Mouse (Mus musculus) testis, adult 2 months (tissue): ENCODE data around the gene Slc1a2. TPM values are rescaled to one million over a fixed set of nuclear protein-coding genes. Genes with fewer than 3 reads are reported as not detected.

Experiments
- H3K27ac ChIP-seq: fragments of 200-500 bp; 2 replicates; pipeline ENCODE4 v1.5.1; 2012; ENCODE audit warnings: low read depth, low read length; ENCODE audit not compliant: control insufficient read depth, insufficient read depth
- H3K27me3 ChIP-seq: fragments of 200-500 bp; 2 replicates; pipeline ENCODE4 v1.6.1; 2012; ENCODE audit warnings: mild to moderate bottlenecking, low read length, moderate library complexity; ENCODE audit not compliant: control insufficient read depth, insufficient read depth
- H3K36me3 ChIP-seq: fragments of 200-500 bp; 2 replicates; pipeline ENCODE4 v1.6.1; 2012; ENCODE audit warnings: mild to moderate bottlenecking, low read length; ENCODE audit not compliant: control insufficient read depth, insufficient read depth
- H3K4me1 ChIP-seq: fragments of 200-500 bp; 2 replicates; pipeline ENCODE4 v1.6.1; 2012; ENCODE audit warnings: low read length; ENCODE audit not compliant: control insufficient read depth, insufficient read depth
- H3K4me3 ChIP-seq: fragments of 200-500 bp; 2 replicates; pipeline ENCODE4 v1.5.1; 2012; ENCODE audit warnings: low read depth, mild to moderate bottlenecking, low read length, moderate library complexity, mixed read lengths; ENCODE audit not compliant: control insufficient read depth
- CTCF ChIP-seq: fragments of 200-500 bp; IDR thresholded peaks from 2 replicates; pipeline ENCODE4 v1.5.1; 2012; ENCODE audit warnings: low read depth, mild to moderate bottlenecking, inconsistent platforms, low read length, moderate library complexity; ENCODE audit not compliant: control insufficient read depth, insufficient read depth, insufficient replicate concordance
- POLR2A ChIP-seq: fragments of 200-500 bp; IDR thresholded peaks from 2 replicates; pipeline ENCODE4 v1.6.1; 2012; ENCODE audit warnings: low read depth, mild to moderate bottlenecking, inconsistent platforms, low read length, moderate library complexity; ENCODE audit not compliant: control insufficient read depth
- polyA plus RNA-seq: library from polyadenylated mRNA; depleted of rRNA; stranded (reverse); fragments of >200 nt; gene quantifications from 2 replicates; pipeline ENCODE4 v1.2.3, GENCODE M21; 2012; rRNA removed

Slc1a2 gene
- polyA plus RNA-seq, 1 experiment, result 22.5 TPM

GRCm38 (mm10) chr2:102838179-102838578 lies 179.7 kb downstream of the Slc1a2 start:
- Histone ChIP-seq H3K4me3 (no peak overlapping the region), H3K36me3 (no peaks in the 10 kb centered on the region), H3K27ac (no peak overlapping the region), H3K4me1 (no peaks in the 10 kb centered on the region), H3K27me3 (no peaks in the 10 kb centered on the region)
- TF ChIP-seq POLR2A (no peak), CTCF (no peak)

Other genes starting within 250 kb of the Slc1a2 start
- gene Fjx1, start 206.2 kb upstream of the Slc1a2 start, polyA plus RNA-seq, result 0.30 and 0.35 TPM in 2 replicates
- gene Pamr1, start 108.6 kb upstream of the Slc1a2 start, polyA plus RNA-seq, result 2.1 and 2.8 TPM in 2 replicates
- 0.15 and 0.37 TPM in 2 replicates for gene Cd44, start 243.0 kb downstream of the Slc1a2 start, polyA plus RNA-seq